Comparison of ENCODE assay signal across 28 mouse cellular contexts in the genomic region with DNA sequence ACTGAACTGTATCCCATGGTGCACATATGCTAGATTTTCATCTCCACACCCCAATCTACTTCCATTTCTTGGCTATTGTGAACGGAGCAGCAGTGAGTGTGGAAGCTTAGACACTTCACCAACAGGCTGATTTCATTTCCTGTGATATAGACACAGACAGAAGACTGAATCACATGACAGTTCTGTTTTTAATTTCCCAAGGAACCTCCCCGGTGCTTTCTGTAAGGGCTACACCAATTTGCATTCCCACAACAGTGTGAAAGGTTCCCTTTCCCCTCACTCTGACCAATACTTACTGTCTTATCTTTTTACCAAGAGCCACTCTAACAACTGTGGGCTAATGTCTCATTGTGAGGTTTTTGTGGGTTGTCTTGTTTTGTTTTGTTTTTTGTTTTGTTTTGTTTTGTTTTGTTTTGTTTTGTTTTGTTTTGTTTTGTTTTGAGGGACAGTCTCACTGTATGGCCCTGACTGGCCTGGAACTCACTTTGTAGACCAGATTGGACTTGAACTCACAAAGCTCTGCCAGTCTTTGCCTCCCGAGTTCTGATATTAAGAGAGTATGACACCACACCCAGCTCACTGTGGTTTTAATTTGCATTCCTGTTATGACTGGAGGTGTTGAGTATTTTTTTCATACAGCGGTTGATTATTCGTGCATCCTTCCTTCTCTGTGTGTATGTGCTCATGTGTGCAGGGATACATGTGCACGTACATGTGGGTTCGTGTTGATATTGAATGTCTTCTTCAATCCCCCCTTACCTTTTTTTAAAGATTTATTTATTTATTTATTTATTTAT. TPM values are rescaled to one million over a fixed set of nuclear protein-coding genes. Genes with fewer than 3 reads are reported as not detected.
A peak's percentile ranks its signal among the peaks of the same experiment; 100 is the strongest.
DNase-seq lines count a peak whose midpoint lies in the region; ATAC-seq and TF ChIP-seq lines count a peak whose summit lies in the region.
"Had no signal": no experiment of that assay in that cellular context is flagged by ENCODE, and none has a peak within 500 bp of the region (broad histone marks: within the 10 kb centered on the region; RNA-seq: fewer than 3 reads in every experiment).

No protein-coding gene starts in this region.

- TF ChIP-seq POLR2A in cerebellum, adult 2 months (IDR thresholded peaks at IDR 0.05; ENCODE audit: borderline replicate concordance, insufficient read depth, low read length), result no peak

- no peaks in the 10 kb centered on the region for H3K4me1 ChIP-seq in cerebellum, adult 2 months (ENCODE audit: control insufficient read depth, insufficient read depth, low read length)
- no peaks in the 10 kb centered on the region for H3K4me1 ChIP-seq in hindbrain, embryonic 14.5 days (replicated peaks; ENCODE audit: control insufficient read depth, insufficient read depth, low read length)
- H3K4me1 ChIP-seq: heart, embryonic 15.5 days; limb, embryonic 13.5 days; midbrain, embryonic 12.5 days had no signal

- H3K4me3 ChIP-seq in macrophage (ENCODE audit: inconsistent target), result no peak overlapping the region
- H3K4me3 ChIP-seq in cerebellum, adult 2 months (replicated peaks; ENCODE audit: insufficient read depth, low read depth, low read length), result no peak overlapping the region
- no peak overlapping the region for H3K4me3 ChIP-seq in hindbrain, embryonic 14.5 days (replicated peaks; ENCODE audit: low read length)
- H3K4me3 ChIP-seq: heart, embryonic 15.5 days; limb, embryonic 13.5 days; lung, embryonic 15.5 days; midbrain, embryonic 12.5 days had no signal

- peak; percentile 72 for DNase-seq in 416B (ENCODE audit: low read depth)
- peak; percentile 10 to 21 for DNase-seq in B cell, adult 2 months
- no peak for DNase-seq in cerebellum, adult 2 months
- no peak for DNase-seq in urinary bladder, postnatal 25 days (ENCODE audit: low spot score)
- DNase-seq in hindbrain, embryonic 14.5 days (ENCODE audit: low spot score), result no peak
- DNase-seq: adrenal gland, adult 8-10 months; cerebellum, postnatal 14 days; embryo, embryonic 11 days; kidney, adult 9 months; kidney, postnatal 4 days; thymus, postnatal 14 days had no signal

- no peaks in the 10 kb centered on the region for H3K9me3 ChIP-seq in hindbrain, embryonic 14.5 days (ENCODE audit: control insufficient read depth, low read length)
- H3K9me3 ChIP-seq: heart, embryonic 15.5 days; limb, embryonic 13.5 days; lung, embryonic 15.5 days; midbrain, embryonic 12.5 days had no signal

- H3K79me2 ChIP-seq in macrophage (ENCODE audit: inconsistent target), result no peaks in the 10 kb centered on the region

- no peak for TF ChIP-seq CTCF in cerebellum, adult 2 months (IDR thresholded peaks at IDR 0.05; ENCODE audit: borderline replicate concordance, insufficient read depth, low read depth, low read length)

- ATAC-seq in activated CD4-positive, CD25-positive, alpha-beta regulatory T cell, adult 4 months, result peak; percentile 80
- ATAC-seq in hindbrain, embryonic 14.5 days (ENCODE audit: low FRiP score), result no peak

- no peak overlapping the region for H3K9ac ChIP-seq in hindbrain, embryonic 14.5 days
- H3K9ac ChIP-seq: heart, embryonic 15.5 days; limb, embryonic 13.5 days; liver, embryonic 14.5 days; lung, embryonic 15.5 days; midbrain, embryonic 12.5 days had no signal

- H3K4me2 ChIP-seq in hindbrain, embryonic 14.5 days (replicated peaks), result no peak overlapping the region
- H3K4me2 ChIP-seq: heart, embryonic 15.5 days; limb, embryonic 13.5 days; lung, embryonic 15.5 days; midbrain, embryonic 12.5 days had no signal

- 62% methylated on average over 7 of the region's 7 CpGs for whole genome bisulfite sequencing in macrophage (ENCODE audit: missing documents)
- WGBS in cerebellum, adult 2 months, result 76% methylated on average over 7 of the region's 7 CpGs
- 87% methylated on average over 7 of the region's 7 CpGs for WGBS in hindbrain, embryonic 14.5 days

- no peaks in the 10 kb centered on the region for H3K36me3 ChIP-seq in macrophage (ENCODE audit: inconsistent target)
- H3K36me3 ChIP-seq in hindbrain, embryonic 14.5 days (replicated peaks; ENCODE audit: control insufficient read depth, insufficient read depth), result no peaks in the 10 kb centered on the region
- H3K36me3 ChIP-seq: heart, embryonic 15.5 days; limb, embryonic 13.5 days; lung, embryonic 15.5 days; midbrain, embryonic 12.5 days had no signal

- H3K27me3 ChIP-seq in cerebellum, adult 2 months (ENCODE audit: control insufficient read depth, insufficient read depth, low read length), result no peaks in the 10 kb centered on the region
- no peaks in the 10 kb centered on the region for H3K27me3 ChIP-seq in hindbrain, embryonic 14.5 days (ENCODE audit: control insufficient read depth, insufficient read depth, low read length)
- H3K27me3 ChIP-seq: heart, embryonic 15.5 days; limb, embryonic 13.5 days; lung, embryonic 15.5 days had no signal

- H3K27ac ChIP-seq in macrophage, result peak overlapping the region; percentile 67
- no peak overlapping the region for H3K27ac ChIP-seq in cerebellum, adult 2 months (ENCODE audit: insufficient read depth, low read length)
- H3K27ac ChIP-seq in hindbrain, embryonic 14.5 days, result no peak overlapping the region
- H3K27ac ChIP-seq: heart, embryonic 15.5 days; limb, embryonic 13.5 days; liver, embryonic 14.5 days; lung, embryonic 15.5 days; midbrain, embryonic 12.5 days had no signal

RNA-seq across cellular contexts. Expression of gene Cxcr1, which starts 6.8 kb away (rescaled TPM):
- polyA plus RNA-seq in activated CD4-positive, CD25-positive, alpha-beta regulatory T cell, adult 4 months (2017; shearing (Covaris generic)), result not detected
- under 1 TPM in 1 of 26 experiments, not detected in 25; 0.67 TPM for total RNA-seq in macrophage (2018; cell fraction: chromatin; rRNA removed)
- total RNA-seq in macrophage (2018; cell fraction: cytosol; rRNA removed), result not detected
- total RNA-seq in macrophage (2018; cell fraction: nucleus; rRNA removed), result not detected
- not detected in 3 replicates for polyA plus RNA-seq in macrophage (2018)
- not detected in 2 replicates for polyA plus RNA-seq in cerebellum, adult 2 months (2012; rRNA removed)
- polyA plus RNA-seq in hindbrain, embryonic 14.5 days (2014; fragmentation: Nextera tagmentation; extraction: Ambion mirVana), result not detected in 2 replicates
- total RNA-seq: gastrocnemius, adult 8-10 months; heart, adult 8-10 months; layer of hippocampus, postnatal 10 days; left cerebral cortex, postnatal 10 days had no signal
- polyA plus RNA-seq: brain, embryonic 14.5 days; forebrain, embryonic 11.5 days; frontal cortex, adult 2 months; heart, embryonic 15.5 days; limb, embryonic 13.5 days; liver, embryonic 14.5 days; lung, embryonic 15.5 days; midbrain, embryonic 12.5 days; neural tube, embryonic 14.5 days; small intestine, adult 2 months; testis, adult 2 months had no signal

RNA-seq across cellular contexts. Expression of gene Arpc2, which starts 34.6 kb away (rescaled TPM):
- 100 to 1,000 TPM; 749 to 764 TPM for polyA plus RNA-seq in activated CD4-positive, CD25-positive, alpha-beta regulatory T cell, adult 4 months (2017; shearing (Covaris generic))
- 100 to 1,000 TPM; 109 to 196 (median 161) TPM for total RNA-seq in macrophage (2018; cell fraction: chromatin; rRNA removed)
- 1,000 to 10,000 TPM in 1 of 26 experiments, 100 to 1,000 TPM in 25; 673 to 1,009 (median 822) TPM for total RNA-seq in macrophage (2018; cell fraction: cytosol; rRNA removed)
- 100 to 1,000 TPM; 202 to 455 (median 266) TPM for total RNA-seq in macrophage (2018; cell fraction: nucleus; rRNA removed)
- polyA plus RNA-seq in macrophage (2018), result 677 to 1,406 TPM (median 1,257 TPM) in 3 replicates
- polyA plus RNA-seq in cerebellum, adult 2 months (2012; rRNA removed), result 146 and 151 TPM in 2 replicates
- polyA plus RNA-seq in hindbrain, embryonic 14.5 days (2014; fragmentation: Nextera tagmentation; extraction: Ambion mirVana), result 324 and 329 TPM in 2 replicates

RNA-seq across cellular contexts. Expression of gene Cxcr2, which starts 47.5 kb away (rescaled TPM):
- polyA plus RNA-seq in activated CD4-positive, CD25-positive, alpha-beta regulatory T cell, adult 4 months (2017; shearing (Covaris generic)), result under 1 TPM in 1 of 2 experiments, not detected in 1; 0.36 TPM
- total RNA-seq in macrophage (2018; cell fraction: chromatin; rRNA removed), result not detected
- total RNA-seq in macrophage (2018; cell fraction: cytosol; rRNA removed), result under 1 TPM in 16 of 26 experiments, not detected in 10; 0.03 to 0.25 (median 0.15) TPM
- under 1 TPM in 6 of 26 experiments, not detected in 20; 0.23 to 0.36 (median 0.24) TPM for total RNA-seq in macrophage (2018; cell fraction: nucleus; rRNA removed)
- 0.11 to 0.76 TPM (median 0.16 TPM) in 3 replicates for polyA plus RNA-seq in macrophage (2018)
- 0.15 TPM in 1 of 2 replicates, not detected in the other for polyA plus RNA-seq in cerebellum, adult 2 months (2012; rRNA removed)
- 0.11 TPM in 1 of 2 replicates, not detected in the other for polyA plus RNA-seq in hindbrain, embryonic 14.5 days (2014; fragmentation: Nextera tagmentation; extraction: Ambion mirVana)
- total RNA-seq: gastrocnemius, adult 8-10 months; left cerebral cortex, postnatal 10 days had no signal
- polyA plus RNA-seq: testis, adult 2 months had no signal

Comparison
In these comparisons a context has a peak if more than half of its experiments do, and no peak if none do; other contexts are left out.
1. DNase-seq: peak in 416B (single experiment) and B cell, adult 2 months (2 of 2); none in cerebellum, adult 2 months (0 of 2), urinary bladder, postnatal 25 days (single experiment) and hindbrain, embryonic 14.5 days (single experiment).